Mouse (Mus musculus): ENCODE results near the gene Nfasc. TPM values are rescaled to one million over a fixed set of nuclear protein-coding genes. Genes with fewer than 3 reads are reported as not detected.

The Nfasc gene
- polyA plus RNA-seq, 1 experiment from 2014 or later: 0.12 TPM

GRCm38 (mm10) chr1:132637346-132637745 lies 104.3 kb downstream of the Nfasc start:
- peaks cover 10% of the 10 kb centered on the region; the same call in 1 of the 2 replicates for H3K27me3 ChIP-seq (replicated peaks)
- no peak overlapping the region for H3K4me2 ChIP-seq
- ATAC-seq: no peak
- no peaks in the 10 kb centered on the region for H3K4me1 ChIP-seq
- no peaks in the 10 kb centered on the region for H3K36me3 ChIP-seq
- H3K4me3 ChIP-seq: no peak overlapping the region
- WGBS (ENCODE audit: insufficient replicate concordance): 69% methylated on average over 7 of the region's 7 CpGs
- H3K27ac ChIP-seq: no peak overlapping the region
- H3K9me3 ChIP-seq (replicated peaks): no peaks in the 10 kb centered on the region
- H3K9ac ChIP-seq: no peak overlapping the region

- Histone ChIP-seq H3K9ac (no peak overlapping the region), H3K9me3 (replicated peaks) (no peaks in the 10 kb centered on the region), H3K36me3 (no peaks in the 10 kb centered on the region), H3K4me1 (no peaks in the 10 kb centered on the region), H3K27me3 (replicated peaks) (peaks cover 12% of the 10 kb centered on the region; the same call in 1 of the 2 replicates), H3K4me3 (no peak overlapping the region), H3K27ac (no peak overlapping the region), H3K4me2 (no peak overlapping the region)
- no peak for ATAC-seq
- 46% methylated on average over 5 of the region's 5 CpGs for WGBS (ENCODE audit: insufficient replicate concordance)
Observed at GRCm38 (mm10) chr1:132629611-132630370, 111.8 kb downstream of the Nfasc start.

- no peaks in the 10 kb centered on the region for H3K4me1 ChIP-seq
- H3K27ac ChIP-seq: no peak overlapping the region
- no peak for ATAC-seq
- H3K4me2 ChIP-seq: no peak overlapping the region
- no peaks in the 10 kb centered on the region for H3K36me3 ChIP-seq
- H3K4me3 ChIP-seq: no peak overlapping the region
- no peak overlapping the region for H3K9ac ChIP-seq
- WGBS (ENCODE audit: insufficient replicate concordance): 58% methylated on average over 3 of the region's 3 CpGs
- H3K27me3 ChIP-seq (replicated peaks): peaks cover 5% of the 10 kb centered on the region; the same call in 1 of the 2 replicates
- no peaks in the 10 kb centered on the region for H3K9me3 ChIP-seq (replicated peaks)
Observed at GRCm38 (mm10) chr1:132628599-132628998, 113.0 kb downstream of the Nfasc start.

- Histone ChIP-seq H3K9me3 (replicated peaks) (no peaks in the 10 kb centered on the region), H3K9ac (no peak overlapping the region), H3K36me3 (no peaks in the 10 kb centered on the region), H3K4me3 (no peak overlapping the region), H3K4me1 (no peaks in the 10 kb centered on the region), H3K27me3 (replicated peaks) (peaks cover 9% of the 10 kb centered on the region; the same call in 1 of the 2 replicates), H3K27ac (no peak overlapping the region), H3K4me2 (no peak overlapping the region)
- ATAC-seq: no peak
- WGBS (ENCODE audit: insufficient replicate concordance): 76% methylated on average over 8 of the region's 8 CpGs
Observed at GRCm38 (mm10) chr1:132628183-132628582, 113.4 kb downstream of the Nfasc start.

GRCm38 (mm10) chr1:132626125-132626756 lies 115.4 kb downstream of the Nfasc start:
- Histone ChIP-seq H3K4me2 (no peak overlapping the region), H3K4me3 (no peak overlapping the region), H3K9ac (no peak overlapping the region), H3K27ac (no peak overlapping the region), H3K36me3 (no peaks in the 10 kb centered on the region), H3K27me3 (replicated peaks) (peaks cover 10% of the 10 kb centered on the region; the same call in 1 of the 2 replicates), H3K9me3 (replicated peaks) (no peaks in the 10 kb centered on the region), H3K4me1 (no peaks in the 10 kb centered on the region)
- no peak for ATAC-seq
- 66% methylated on average over 7 of the region's 7 CpGs for WGBS (ENCODE audit: insufficient replicate concordance)

- Histone ChIP-seq H3K4me1 (no peaks in the 10 kb centered on the region), H3K27me3 (replicated peaks) (peaks cover 10% of the 10 kb centered on the region; the same call in 1 of the 2 replicates), H3K36me3 (no peaks in the 10 kb centered on the region), H3K9ac (no peak overlapping the region), H3K27ac (no peak overlapping the region), H3K4me3 (no peak overlapping the region), H3K9me3 (replicated peaks) (no peaks in the 10 kb centered on the region), H3K4me2 (no peak overlapping the region)
- no peak for ATAC-seq
- 54% methylated on average over 6 of the region's 6 CpGs for WGBS (ENCODE audit: insufficient replicate concordance)
Observed at GRCm38 (mm10) chr1:132625034-132625433, 116.6 kb downstream of the Nfasc start.

GRCm38 (mm10) chr1:132624466-132624865 lies 117.1 kb downstream of the Nfasc start:
- H3K4me3 ChIP-seq: no peak overlapping the region
- H3K4me1 ChIP-seq: no peaks in the 10 kb centered on the region
- H3K27me3 ChIP-seq (replicated peaks): peaks cover 12% of the 10 kb centered on the region; the same call in 1 of the 2 replicates
- H3K9ac ChIP-seq: no peak overlapping the region
- no peak for ATAC-seq
- 47% methylated on average over 1 of the region's 1 CpGs for WGBS (ENCODE audit: insufficient replicate concordance)
- no peaks in the 10 kb centered on the region for H3K36me3 ChIP-seq
- H3K4me2 ChIP-seq: no peak overlapping the region
- no peaks in the 10 kb centered on the region for H3K9me3 ChIP-seq (replicated peaks)
- no peak overlapping the region for H3K27ac ChIP-seq

- no peak for ATAC-seq
- Histone ChIP-seq H3K9ac (no peak overlapping the region), H3K4me3 (no peak overlapping the region), H3K9me3 (replicated peaks) (no peaks in the 10 kb centered on the region), H3K4me1 (no peaks in the 10 kb centered on the region), H3K36me3 (no peaks in the 10 kb centered on the region), H3K27me3 (replicated peaks) (peaks cover 11% of the 10 kb centered on the region; the same call in 1 of the 2 replicates), H3K27ac (no peak overlapping the region), H3K4me2 (no peak overlapping the region)
- WGBS (ENCODE audit: insufficient replicate concordance): 47% methylated on average over 14 of the region's 14 CpGs
Observed at GRCm38 (mm10) chr1:132623641-132624336, 117.8 kb downstream of the Nfasc start.

- 65% methylated on average over 4 of the region's 4 CpGs for WGBS (ENCODE audit: insufficient replicate concordance)
- ATAC-seq: no peak
Observed at GRCm38 (mm10) chr1:132612066-132612465, 129.5 kb downstream of the Nfasc start.

GRCm38 (mm10) chr1:132609048-132609634 lies 132.5 kb downstream of the Nfasc start:
- no peaks in the 10 kb centered on the region for H3K36me3 ChIP-seq
- no peak overlapping the region for H3K4me3 ChIP-seq
- peaks cover 10% of the 10 kb centered on the region; the same call in 1 of the 2 replicates for H3K27me3 ChIP-seq (replicated peaks)
- no peak for ATAC-seq
- no peaks in the 10 kb centered on the region for H3K4me1 ChIP-seq
- no peaks in the 10 kb centered on the region for H3K9me3 ChIP-seq (replicated peaks)
- no peak overlapping the region for H3K9ac ChIP-seq
- WGBS (ENCODE audit: insufficient replicate concordance): 26% methylated on average over 4 of the region's 4 CpGs
- no peak overlapping the region for H3K4me2 ChIP-seq
- H3K27ac ChIP-seq: no peak overlapping the region

More at GRCm38 (mm10) chr1:132612066-132612465, 129.5 kb downstream of the Nfasc start:
- Histone ChIP-seq H3K9me3 (replicated peaks) (no peaks in the 10 kb centered on the region), H3K27ac (no peak overlapping the region), H3K4me2 (no peak overlapping the region), H3K9ac (no peak overlapping the region), H3K4me3 (no peak overlapping the region), H3K27me3 (replicated peaks) (peaks cover 10% of the 10 kb centered on the region; the same call in 1 of the 2 replicates), H3K4me1 (no peaks in the 10 kb centered on the region), H3K36me3 (no peaks in the 10 kb centered on the region)

GRCm38 (mm10) chr1:132602161-132602560 lies 139.4 kb downstream of the Nfasc start:
- no peak for ATAC-seq
- no peaks in the 10 kb centered on the region for H3K4me1 ChIP-seq
- no peak overlapping the region for H3K4me2 ChIP-seq
- 0 out of 2 replicates have a peak, but pooled peaks cover 6% of the 10 kb centered on the region for H3K27me3 ChIP-seq (replicated peaks)
- H3K4me3 ChIP-seq: no peak overlapping the region
- H3K9ac ChIP-seq: no peak overlapping the region
- H3K36me3 ChIP-seq: no peaks in the 10 kb centered on the region
- 30% methylated on average over 8 of the region's 8 CpGs for WGBS (ENCODE audit: insufficient replicate concordance)
- H3K27ac ChIP-seq: no peak overlapping the region
- no peaks in the 10 kb centered on the region for H3K9me3 ChIP-seq (replicated peaks)
